Mouse (Mus musculus) kidney, adult 8-10 months (tissue): ENCODE data around the gene Pigv.

Source experiments
- DNase-seq, 2 experiments: peaks; one replicate each; pipeline ENCODE4 v3.0.0; 2022

The Pigv gene

DNA sequence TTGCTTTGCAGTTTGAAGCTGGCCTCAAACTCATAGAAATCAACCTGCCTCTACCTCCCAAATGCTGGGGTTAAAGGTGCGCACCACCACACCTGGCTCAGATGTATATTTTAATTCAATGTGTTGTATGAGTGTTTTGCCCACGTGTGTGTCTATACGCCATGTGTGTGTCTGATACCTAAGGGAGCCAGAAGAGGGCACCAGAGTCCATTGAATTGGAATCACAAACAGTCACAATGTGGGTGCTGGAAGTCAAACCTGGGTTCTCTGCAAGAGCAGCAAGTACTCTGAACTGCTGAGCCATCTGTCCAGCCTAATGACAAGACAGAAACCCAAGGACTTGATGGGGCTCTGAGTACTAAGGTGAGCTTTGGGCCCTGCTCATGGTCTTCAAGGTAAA is 27.3 kb downstream of the Pigv start:
- no peak for DNase-seq

DNA sequence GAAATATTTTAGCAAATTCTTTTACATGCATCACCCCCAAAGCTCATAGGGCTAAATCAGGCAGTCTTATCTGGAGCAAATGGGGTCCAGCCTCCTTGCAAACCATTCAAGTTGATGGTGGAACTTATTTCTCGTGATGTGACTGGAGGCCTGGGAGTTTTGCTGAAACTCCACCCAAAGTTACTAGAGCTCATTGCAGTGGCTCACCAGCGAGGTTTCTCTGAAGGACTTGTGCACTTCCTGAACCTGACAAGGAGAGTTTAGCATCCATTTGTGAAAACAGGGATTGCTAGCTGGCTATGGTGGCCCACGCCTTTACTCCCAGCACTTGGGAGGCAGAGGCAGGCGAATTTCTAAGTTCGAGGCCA is 38.4 kb downstream of the Pigv start:
- DNase-seq = no peak

DNA sequence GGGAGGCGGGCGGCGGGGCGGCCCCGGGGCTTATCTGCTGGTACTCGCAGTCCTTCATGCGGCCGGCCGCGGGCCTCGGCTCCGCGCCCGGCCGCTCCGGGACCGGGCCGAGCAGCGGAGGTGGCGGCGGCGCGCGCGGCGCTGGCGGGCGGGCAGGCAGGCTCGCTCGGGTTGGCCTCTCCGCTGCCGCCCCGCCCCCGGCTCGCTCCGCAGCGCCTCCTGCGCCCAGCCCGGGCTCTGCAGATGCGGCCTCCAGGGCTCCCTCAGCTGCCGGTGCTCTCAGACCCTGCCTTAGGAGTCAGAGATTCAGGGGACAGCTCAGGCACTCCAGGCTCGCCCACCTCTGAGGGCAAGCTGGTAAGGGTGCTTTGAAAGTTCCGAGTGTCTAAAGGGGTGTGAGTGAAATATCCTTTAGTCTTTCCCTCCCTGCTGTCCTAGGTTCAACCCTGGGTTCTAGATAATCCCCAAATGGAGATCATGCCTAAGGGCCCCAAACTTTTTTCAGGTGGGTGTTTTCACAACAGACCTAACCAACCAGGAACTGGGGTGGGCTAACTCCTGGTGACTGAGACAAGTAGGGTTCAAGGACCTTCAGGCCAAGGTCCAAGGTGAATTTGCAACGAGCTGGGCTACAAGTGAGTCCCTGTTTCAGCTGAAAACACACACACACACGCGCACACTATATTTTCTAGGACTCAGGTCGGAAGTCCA is 39.0 kb downstream of the Pigv start:
- peak; percentile 85 to 90 for DNase-seq

DNA sequence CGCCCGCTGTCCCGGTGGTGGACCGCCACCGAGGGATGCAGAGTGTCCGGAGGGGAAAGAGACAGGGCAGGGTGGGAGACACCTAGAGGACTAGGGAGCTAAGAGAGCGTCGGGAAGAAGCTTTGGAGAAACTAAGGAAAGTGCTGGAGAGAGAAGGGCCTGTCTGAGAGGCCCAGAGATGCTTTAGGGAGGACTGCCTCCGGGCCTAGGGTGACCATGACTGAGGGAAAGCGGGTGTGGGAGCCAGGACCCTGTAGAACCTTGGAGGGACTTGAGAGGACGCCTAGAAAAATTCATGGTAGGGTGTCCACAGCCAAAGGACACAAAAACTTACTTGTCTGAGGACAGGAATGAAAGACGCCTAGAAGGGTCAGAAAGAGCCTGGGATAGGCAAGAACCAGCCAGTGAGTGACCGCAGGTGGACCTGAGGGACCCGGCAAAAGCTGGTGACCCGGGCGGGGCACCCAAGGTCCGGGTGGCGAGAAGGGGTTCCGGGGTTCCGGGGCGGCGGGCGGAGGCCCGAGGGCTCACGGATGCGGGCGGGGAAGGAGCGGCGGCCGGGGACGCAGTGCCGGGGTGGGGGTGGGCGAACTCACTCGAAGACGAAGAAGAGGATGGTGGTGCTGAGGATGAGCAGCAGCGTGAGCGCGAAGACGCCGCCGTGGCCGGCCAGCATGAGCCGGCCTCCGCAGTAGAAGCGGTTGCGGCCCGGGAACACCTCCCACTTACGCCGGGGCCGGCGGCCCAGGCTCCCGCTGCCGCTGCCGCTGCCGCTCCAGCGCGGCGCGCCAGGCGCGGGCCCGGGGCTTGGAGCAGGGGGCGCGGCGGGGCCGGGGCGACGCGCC is 39.7 kb downstream of the Pigv start:
- DNase-seq = no peak

DNA sequence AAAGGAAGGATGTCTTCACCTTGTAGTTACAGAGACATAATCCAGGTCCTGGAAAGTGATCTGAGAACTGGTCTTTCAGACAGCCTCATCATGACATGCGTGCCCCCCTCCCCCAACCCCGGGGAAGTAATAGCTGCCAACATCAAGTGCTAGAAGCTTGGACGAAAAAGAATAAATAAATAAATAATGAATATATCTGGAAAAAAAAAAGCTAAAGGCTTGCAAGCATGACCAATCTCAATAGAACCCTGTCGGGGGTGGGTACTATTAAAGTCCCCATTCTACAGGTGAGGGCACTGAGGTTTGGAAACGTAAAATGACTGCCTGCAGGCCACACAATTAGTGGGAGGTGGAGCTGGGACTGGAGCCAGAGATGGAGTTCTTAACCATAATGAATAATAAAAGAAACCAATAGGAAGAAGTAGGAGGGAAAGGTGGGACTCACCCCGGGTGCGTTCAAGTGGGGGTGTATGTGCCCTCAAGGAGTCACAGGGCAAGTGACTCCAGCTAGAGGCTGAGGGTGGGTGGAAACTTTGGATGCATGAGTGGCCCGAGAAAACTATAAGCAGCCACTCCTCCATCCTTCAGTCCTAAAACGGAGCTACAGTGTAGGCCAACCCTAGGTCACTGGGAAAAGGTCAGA is 40.6 kb downstream of the Pigv start:
- DNase-seq = peak; percentile 36 to 45

DNA sequence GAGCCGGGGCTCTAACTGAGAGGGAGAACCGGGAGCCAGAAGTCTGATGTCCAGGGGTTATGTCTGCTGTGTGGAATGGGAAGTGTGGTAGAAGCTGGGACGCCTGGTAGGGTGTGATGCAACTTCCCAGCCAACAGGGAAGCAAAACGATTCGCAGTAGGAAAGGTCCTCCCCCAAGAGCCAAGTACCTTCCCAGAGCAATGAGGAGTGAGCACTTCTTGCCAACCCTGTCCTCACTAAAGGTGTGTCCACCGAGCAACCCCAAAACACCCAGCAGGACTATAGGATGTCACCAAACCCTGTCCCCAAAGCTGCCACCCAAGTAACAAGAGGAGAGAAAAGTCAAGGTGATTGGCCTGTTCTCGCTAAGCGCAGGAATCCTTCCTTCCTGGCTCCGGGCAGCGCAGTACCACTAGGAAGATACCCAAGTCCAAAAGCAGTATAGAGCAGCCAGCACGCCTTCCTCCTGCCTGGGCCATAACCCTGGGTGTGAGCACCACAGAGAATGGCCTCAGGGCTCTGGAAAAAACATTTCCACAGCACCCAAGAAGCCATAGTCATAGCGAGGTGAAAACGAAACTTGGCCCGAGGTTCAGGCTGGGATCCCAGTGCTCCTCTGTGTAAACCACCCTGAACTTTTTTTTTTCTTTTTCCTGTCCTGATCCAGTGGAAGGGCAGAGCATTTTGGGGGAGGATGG is 41.2 kb downstream of the Pigv start:
- peak in 1 of 2 experiments; percentile 32 for DNase-seq

DNA sequence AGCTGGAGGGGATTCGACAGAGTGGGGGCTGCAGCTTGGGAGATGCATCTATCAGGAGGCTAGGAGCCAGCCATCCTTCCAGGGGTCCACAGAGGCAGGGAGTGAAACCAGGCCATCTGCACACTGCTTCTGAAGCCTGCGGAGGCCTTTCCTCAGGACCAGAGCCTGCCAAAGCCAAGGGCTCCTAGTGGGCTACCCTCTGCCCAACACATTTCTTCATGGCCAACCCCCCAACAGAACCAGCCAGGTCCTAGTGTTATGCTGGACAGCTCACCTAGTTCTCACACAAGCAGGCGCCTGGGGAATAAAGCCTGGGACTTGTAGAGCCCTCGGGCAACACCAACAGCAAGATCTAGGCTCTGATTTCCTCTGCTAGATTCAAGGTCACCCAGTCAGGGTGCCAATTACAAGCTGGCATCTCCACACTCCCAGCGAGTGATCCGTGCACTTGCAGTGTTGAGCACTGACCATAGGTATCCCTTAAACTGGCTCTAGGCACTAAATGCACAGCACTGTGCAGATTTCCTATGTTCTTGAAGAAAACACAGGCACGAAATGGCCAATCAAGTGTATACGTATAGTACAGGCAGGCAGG is 42.0 kb downstream of the Pigv start:
- DNase-seq = no peak

DNA sequence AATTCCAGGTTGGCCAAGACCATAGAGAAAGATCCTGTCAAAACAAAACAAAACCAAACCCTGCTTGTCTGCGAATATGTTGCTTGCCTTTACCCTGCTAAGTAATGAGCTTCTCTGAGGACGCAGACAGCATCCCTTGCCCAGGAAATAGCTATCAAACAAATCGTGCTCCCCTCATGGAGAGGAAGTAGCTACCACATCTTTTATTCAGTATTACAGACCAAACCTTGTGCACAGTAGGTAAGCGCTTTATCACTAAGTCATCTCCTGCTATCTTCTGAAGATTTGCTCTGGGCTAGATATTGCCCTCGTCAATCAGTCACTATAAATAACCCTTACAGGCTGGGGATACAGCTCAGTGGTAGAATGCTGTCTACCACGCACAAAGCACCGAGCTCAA is 43.3 kb downstream of the Pigv start:
- DNase-seq = no peak

DNA sequence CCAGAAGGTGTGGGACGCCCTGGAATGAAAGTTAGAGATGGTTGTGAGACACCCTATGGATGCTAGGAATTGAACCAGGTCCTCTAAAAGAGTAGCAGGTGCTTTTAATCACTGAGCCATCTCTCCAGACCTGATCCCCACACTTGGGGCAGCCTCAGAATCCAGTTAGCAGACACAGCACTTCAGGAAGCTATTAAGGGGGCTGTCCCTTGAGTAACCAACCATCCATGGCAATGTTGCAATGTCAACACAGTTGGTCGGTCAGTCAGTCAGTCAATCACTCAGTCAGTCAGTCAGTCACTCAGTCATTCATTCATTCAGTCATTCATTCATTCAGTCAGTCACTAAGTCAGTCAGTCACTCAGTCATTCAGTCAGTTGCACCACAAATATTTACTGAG is 43.9 kb downstream of the Pigv start:
- no peak for DNase-seq

DNA sequence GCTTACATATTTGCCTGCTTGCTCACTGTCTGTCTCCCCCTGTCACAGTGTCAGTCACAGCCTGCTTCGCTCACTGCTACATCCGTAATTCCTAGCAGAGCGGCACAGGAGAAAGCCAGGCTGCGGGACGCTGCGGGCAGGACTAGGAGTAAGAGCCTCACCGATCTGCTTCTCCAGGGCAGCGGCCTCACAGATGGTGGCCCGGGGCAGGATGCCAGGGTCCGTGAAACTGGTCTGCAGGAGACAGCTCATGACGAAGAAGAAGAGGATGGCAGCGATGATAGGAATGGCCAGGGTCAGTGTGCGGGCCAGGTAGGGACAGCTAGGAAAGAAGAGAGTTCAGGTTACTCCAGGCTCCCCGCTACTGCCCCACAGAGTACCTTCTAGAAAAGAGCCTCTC is 45.4 kb downstream of the Pigv start:
- no peak for DNase-seq

DNA sequence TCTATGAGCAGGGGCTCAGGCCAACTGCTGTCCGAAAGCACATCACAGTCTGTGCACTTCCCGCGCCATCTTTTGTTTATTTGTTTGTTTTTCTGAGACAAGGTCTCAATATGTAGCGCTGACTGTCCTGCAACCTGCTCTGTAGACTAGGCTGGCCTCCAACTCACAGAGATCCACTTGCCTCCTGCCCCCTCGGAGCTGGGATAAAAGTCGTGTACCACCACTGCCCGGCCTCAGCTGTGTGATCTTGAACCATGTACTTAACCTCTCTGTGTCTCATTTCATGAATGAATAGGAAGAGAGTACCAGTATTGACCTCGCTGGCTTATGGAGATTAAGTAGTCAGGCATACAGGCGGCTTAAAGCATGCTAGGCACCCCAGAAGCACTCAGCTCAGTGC is 45.8 kb downstream of the Pigv start:
- no peak for DNase-seq

DNA sequence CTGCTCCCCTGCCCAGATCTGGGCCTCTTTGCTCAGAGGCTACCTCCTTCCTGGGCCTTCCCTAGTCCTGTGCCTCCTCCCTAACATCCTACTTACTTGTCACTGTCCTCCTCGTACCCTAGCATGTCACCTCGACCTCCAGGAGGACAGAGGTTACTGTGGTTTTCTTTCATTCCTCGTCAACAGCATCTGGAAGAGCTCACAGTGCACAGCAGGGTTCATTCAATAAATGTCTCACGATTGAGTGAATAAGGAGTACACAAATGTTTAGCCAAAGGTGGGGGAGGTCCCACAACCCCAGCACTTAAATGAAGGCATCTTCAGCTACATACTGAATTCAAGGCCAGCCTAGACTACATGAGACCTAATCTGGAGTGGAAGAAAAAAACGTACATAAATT is 46.2 kb downstream of the Pigv start:
- no peak for DNase-seq

DNA sequence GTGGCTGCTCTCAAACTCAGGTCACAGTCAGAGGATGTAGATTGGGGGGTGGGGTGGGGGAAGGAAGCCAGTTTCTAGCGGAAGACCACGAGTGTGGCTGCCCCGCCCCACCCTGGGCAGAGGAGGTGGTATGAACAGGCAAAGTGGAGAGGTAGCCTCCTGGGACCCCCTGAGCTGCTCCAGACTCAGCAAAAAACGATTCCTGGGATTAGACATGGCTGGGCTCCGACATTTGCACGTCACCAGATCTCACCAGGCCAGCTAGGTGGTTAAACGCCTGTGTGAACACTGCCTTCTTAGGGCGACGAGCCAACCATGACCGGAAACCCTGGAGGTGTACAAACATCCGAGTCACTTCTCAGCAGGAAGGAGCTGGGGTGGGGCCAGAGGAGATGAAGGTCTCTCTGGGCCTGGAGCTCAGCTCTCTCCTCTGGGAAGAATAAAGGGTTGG is 46.8 kb downstream of the Pigv start:
- DNase-seq = peak; percentile 72

DNA sequence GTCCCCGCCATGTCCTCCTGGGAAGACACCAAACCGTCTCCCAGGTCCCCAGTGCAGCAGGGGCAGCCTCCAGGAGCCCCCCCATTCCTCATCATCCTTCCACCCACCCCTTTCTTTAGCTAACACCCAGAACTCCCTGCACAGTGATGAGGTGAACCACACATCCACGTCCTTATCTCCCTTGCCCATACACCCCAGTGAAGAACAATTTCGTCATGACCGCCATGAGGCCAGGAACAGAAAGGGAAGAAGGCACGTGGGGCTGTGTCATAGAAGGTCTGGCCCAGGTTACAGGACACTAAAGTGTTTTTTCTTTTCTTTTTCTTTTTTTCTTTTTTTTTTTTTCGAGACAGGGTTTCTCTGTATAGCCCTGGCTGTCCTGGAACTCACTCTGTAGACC is 47.6 kb downstream of the Pigv start:
- DNase-seq = no peak

DNA sequence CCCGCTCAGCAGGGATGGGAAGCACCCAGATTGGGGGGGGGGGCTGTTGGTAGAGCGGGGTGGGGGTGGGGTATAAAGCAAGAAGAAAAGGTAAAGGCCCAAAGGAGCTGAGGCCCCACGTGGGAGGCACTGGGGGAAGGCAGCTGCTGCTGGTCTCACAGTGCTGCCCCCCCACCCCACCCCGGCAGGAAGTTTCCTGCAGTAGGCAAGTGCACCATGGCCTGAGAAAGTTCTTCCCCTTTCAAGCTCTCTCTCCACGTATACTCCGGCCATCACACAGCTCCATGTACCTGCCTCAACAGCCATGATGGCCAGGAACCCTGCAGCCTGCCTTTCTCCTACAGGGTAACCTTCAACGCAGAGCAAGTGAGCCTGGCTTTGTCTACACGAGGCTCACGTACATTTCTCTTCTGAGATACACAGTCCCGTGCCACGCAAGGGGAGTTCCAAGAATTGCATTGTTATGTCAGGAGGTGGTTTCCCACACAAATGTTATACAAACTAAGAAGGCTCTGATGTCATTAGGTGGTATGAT is 50.2 kb downstream of the Pigv start:
- no peak for DNase-seq

DNA sequence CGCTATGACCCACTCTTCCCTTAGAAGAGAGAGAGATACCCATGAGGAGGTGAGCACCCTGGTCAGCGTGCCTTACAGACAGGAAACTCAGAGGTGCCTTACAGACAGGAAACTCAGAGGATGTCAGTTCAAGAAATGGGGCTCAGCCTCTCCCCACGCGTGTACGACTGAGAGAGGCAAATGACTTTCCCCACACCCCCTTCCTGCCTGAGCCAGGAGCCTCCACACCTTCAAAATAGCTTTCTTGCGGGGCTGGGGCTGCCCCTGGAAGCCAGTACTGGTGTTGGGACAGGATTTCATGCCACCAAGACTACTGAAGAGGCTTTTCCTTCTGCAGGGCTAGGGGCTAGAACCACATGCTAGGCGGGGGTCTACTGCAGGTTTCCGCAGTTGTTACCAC is 51.8 kb downstream of the Pigv start:
- DNase-seq = no peak

DNA sequence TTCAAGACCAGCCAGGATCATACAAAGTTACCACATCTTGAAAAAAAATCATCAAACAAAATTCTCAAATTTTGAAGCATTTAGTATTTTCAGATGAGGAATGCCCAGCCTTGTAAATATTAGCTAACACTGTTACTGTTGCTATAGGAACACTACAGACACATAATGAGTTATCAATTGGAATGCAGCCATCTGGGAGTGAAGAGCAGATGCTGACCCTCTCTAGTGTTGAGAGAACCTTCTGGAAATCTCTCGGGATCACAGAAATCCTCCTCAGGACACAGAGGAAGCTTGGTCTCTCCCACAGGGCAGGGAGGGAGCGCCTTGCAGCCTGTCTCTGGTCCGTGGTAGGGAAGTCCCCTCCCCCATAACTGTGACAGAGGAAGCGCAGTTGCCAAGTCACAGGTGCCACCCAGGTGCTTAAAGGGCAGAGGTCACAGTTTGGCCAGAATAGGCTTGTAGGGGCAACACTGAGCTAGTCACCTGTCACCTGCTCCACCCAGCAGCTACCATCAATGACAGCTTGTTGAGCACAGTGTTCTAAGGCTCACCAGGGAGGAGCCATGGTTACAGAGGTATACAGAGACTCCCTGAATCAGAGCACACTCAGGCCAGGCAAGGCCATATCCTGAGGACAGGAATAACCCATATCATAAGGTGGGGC is 52.8 kb downstream of the Pigv start:
- DNase-seq = no peak

DNA sequence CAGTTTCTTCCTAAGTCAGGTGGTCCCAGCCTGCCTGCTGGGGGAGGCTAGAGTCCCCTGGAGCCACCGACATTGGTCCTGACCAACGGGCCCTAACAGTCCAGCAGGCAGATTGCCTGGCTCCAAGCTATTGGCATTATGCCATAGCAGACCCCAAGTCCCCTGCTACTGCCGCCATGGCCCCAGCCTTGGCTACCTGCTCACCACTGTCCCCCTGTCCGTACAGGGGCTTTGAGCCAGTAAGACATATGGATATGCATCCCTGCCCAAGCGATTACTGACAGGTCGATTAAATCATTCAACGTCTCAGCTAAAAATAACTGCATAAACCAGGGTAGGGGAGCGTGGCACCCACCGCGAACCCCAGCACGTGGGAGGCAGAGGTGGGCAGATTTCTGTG is 54.5 kb downstream of the Pigv start:
- DNase-seq = no peak

DNA sequence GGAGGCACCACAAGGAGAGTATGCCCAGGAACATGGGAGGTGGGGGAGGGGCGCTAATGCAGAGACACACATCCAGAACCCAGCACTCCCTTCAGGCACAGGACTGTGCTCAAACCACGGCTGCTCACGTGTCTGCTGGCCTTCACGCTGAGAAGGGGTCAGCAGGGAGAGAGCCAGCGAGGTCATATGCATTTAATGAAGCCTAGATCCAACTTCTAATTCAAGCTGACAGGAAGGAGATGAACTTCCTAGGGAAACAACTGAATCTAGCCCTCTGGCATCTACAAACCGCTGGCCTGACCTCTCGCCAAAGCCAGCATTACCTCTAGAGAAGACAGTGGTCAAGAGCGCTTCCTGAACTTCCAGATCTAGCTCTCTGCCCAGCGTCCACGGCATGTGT is 57.0 kb downstream of the Pigv start:
- DNase-seq = no peak

DNA sequence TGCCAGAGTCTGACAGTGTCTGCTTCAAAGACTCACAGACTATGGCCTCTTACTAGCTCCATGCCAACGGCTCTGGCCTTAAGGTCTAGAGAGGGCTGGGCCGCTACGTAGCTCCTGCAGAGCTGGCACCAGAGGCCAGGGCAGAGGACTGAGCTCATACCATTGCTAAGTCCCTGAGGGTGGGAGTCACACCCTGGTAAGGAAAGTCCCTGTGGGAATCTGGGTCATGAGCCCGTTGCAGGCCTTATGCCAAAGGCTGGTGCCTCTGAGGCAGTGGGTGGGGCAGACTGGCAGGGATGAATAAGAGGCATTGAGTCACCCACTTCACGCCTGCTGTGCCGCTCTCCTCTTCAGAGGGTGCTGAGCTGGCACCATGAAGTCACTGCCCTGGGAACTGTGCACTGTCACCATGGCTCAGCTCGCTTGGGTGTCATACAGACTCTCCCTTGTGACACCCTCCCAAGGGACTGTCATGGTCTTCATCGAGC is 58.1 kb downstream of the Pigv start:
- no peak for DNase-seq

DNA sequence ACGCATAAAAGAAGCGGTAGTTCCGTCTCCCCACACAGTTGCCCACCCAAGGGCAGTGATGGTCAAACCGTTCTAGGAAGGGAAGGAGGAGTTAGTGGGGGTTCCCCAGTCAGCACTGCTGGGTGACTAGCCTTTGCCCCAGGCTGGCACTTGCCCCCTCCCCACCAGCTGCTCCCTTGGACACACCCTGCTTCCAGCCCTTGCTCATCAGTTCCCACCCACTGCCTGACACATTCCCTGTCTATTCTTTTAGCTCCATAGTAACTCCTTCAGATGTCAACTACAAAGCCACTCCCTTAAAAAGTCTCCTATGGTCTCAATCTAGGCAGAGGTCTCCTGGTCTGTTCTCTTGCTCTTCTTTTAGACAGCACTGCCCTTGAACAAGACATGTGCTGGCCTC is 58.6 kb downstream of the Pigv start:
- no peak for DNase-seq

DNA sequence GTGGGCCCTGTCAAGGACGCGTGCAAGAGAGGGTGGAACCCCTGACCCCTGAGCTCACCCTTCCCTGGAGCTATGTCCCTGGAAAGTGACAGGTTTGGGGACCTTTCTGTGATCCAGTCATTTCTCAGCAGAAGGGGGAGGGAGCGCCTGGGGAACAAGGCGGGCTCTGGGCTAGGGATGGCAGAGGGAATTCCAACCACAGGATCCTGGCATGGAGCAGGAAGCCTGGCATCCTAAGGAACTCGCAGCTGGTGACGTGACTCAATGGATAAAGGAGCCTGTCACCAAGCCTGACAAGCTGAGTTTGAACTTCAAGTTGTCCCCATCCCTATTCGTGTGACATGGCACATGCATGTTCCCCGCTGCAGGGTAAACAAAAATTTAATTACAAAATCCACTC is 59.4 kb downstream of the Pigv start:
- no peak for DNase-seq
